Mouse (Mus musculus): ENCODE data around the gene Abraxas2.

The Abraxas2 gene

GRCm38 (mm10) chr7:132856083-132856482, 2.9 kb upstream of the Abraxas2 start:
- DNase-seq = no peak

DNA sequence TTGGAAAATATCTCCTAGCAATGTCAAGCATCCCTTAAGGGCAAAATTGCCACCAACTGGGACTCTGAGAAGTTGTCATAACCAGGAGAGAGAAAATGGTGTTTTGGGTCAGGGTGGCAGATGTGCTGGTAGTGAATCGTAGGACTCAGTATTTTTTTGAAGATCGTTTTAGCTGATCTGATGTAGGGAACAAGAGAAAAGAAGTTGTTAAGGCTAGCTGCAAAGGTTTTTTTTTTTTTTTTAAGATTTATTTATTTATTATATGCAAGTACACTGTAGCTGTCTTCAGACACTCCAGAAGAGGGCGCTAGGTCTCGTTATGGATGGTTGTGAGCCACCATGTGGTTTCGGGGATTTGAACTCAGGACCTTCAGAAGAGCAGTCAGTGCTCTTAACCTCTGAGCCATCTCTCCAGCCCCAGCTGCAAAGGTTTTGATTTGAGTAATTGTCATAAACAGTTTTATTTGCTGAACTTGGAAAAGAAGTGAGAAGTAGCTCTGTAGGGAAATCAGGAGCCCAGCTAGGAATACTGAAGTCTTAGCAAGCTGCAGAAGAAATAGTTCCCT, 899 bp upstream of the Abraxas2 start:
- no peak for DNase-seq

GRCm38 (mm10) chr7:132866316-132866715, 7.3 kb downstream of the Abraxas2 start:
- no peak for DNase-seq

DNA sequence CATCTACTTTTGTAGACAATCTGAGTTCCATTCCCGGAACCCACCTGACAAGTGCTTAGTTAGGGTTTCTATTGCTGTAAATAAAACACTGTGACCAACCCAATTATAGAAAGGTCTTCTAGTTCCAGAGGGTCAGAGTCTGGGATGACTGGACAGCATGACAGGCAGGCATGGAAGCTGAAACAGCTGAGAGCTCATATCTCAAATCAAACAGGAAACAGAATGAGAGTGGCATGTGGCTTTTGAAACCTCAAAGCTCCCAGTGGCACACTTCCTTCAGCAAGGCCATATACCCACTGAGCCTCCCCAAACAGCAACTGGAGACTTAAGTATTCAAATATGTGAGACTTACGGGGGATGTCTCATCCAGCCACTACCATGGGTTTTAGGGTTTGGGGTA, 14.0 kb downstream of the Abraxas2 start:
- DNase-seq = no peak

GRCm38 (mm10) chr7:132875391-132876086, 16.5 kb downstream of the Abraxas2 start:
- no peak for DNase-seq

DNA sequence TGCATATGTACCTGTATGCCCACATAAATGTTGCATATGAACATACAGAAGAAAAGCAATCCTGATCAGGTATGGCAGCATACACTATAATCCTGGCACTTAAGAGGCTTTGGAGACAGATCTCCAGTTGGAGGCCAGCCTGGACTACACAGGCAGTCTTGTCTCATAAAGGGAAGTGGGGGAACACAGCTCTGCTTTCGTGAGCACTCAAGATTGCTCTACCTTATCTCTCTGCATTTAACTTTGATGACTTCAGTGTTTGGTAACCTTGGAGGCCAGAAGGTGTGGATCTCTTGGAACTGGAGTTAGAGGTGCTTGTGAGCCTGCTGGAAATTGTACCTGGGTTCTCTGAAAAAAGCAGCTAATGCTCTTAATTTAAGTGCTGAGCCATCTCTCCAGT, 21.3 kb downstream of the Abraxas2 start:
- DNase-seq = no peak

DNA sequence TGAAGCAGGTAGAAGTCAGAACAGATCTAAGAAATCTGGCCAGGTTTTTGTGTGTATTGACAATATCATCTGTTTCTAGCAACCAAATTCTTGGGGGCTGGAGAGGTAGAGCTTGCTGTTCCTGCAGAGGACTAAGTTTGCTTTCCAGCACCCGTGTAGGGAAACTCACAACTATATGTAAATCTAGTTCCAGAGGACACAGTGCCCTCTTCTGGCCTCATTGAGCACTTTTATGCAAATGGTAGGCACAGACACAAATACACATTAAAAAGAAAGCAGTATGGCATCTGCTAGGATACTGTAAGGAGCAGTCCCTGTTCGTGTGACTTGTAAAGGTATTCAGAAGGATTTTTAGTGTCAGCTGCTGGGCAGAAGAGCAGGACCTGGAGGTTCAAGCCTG, 23.3 kb downstream of the Abraxas2 start:
- DNase-seq = no peak

DNA sequence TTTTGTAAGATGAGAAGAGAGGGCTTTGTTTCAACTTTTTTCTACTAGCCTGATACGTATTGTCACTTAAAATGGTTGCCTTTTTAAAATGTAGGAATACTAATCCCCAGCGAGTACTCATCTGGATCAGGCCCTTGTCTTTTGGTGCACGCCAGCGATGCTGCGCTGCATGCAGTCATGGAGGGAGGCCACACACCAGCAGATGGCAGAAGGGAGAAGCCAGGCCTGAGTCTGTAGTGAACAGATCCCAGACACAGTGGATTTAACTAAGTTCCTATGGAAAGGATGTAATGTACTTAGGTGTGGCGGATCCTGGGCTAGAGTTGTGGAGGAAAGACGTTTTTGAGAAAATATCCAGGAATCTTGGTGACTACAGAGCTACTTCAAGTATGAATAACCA, 25.0 kb downstream of the Abraxas2 start:
- DNase-seq = no peak

DNA sequence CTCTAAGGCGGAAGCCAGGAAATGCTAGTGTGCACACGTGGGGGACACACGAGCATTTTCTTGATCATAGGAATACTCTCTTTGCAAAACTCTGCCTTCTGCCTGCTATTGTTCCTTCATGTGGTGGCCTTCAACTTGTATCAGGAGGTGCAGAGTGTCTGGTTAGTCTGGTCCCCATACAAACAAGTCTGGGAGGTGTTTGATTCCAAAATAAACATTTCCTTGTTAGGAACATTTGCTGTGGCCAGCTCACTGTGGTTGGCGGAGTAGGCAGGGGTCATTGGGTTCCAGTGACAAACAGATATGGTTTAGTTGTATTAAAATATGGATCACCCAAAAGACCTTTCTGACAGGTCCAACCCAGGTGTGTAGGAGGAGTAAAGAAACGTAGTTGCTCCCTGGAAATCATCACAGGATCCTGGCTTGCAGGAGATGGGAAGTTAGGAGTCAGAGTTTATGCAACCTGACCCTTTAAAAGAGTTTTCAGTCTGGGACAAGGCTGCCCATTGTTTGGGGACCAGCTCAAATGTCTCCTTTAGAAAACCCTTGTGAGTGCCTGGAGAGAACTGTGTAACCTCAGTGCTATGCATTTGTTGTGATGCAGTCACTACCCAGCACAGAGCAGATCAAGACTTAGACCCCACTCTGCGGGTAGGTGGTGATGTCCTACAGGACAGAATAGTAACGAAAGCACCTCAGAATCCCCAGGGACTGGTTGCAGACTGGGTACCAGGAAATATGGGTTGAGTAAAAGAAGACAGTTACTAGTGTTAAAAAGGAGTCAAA, 28.2 kb downstream of the Abraxas2 start:
- no peak for DNase-seq

DNA sequence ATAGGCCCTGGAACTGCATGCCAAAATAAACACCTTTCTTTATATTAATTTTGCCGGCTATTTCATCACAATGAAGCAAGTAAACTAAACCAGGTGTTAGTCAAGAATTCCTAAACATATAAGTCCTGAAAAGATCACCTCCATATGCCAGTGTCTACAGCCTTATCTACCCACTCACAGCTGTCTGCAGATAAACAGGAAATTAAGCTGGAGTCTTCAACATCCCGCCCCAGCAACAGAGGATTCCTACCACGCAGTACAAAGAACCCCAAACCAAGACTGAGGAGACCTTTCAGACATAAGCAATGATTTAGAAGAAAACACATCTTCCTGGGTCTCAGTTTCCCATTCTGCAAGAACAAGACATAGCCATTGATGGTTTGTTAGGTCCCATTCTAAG, 29.0 kb downstream of the Abraxas2 start:
- no peak for DNase-seq

GRCm38 (mm10) chr7:132888518-132889249, 29.7 kb downstream of the Abraxas2 start:
- DNase-seq = no peak

- DNase-seq = no peak
Measured at GRCm38 (mm10) chr7:132889691-132890090, 30.7 kb downstream of the Abraxas2 start.

DNA sequence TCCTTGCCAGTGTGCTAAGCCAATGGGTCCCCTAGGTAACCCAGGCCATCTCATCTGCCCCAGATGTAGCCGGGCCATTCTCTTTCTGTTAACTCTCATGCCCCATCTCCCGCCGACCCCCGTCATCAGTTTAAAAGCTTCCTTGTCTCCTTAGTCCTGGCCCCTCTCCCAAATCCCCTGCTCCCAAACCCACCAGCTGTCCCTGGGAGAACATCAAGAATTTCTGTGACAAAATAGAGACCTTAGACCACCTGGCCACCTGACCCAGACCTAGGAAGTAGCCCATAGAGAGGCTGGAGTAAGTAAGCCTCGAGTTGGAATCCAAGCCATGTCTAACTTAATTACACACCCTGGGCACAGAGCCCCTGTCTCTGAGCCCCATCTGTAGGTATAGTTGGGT, 31.2 kb downstream of the Abraxas2 start:
- no peak for DNase-seq

- no peak for DNase-seq
Measured at GRCm38 (mm10) chr7:132891561-132892310, 32.7 kb downstream of the Abraxas2 start.

- DNase-seq = no peak
Measured at GRCm38 (mm10) chr7:132892311-132892661, 33.3 kb downstream of the Abraxas2 start.

GRCm38 (mm10) chr7:132892806-132893205, 33.8 kb downstream of the Abraxas2 start:
- DNase-seq = no peak

- DNase-seq = no peak
Measured at GRCm38 (mm10) chr7:132893336-132893735, 34.3 kb downstream of the Abraxas2 start.

- no peak for DNase-seq
Measured at GRCm38 (mm10) chr7:132894841-132895555, 36.0 kb downstream of the Abraxas2 start.

DNA sequence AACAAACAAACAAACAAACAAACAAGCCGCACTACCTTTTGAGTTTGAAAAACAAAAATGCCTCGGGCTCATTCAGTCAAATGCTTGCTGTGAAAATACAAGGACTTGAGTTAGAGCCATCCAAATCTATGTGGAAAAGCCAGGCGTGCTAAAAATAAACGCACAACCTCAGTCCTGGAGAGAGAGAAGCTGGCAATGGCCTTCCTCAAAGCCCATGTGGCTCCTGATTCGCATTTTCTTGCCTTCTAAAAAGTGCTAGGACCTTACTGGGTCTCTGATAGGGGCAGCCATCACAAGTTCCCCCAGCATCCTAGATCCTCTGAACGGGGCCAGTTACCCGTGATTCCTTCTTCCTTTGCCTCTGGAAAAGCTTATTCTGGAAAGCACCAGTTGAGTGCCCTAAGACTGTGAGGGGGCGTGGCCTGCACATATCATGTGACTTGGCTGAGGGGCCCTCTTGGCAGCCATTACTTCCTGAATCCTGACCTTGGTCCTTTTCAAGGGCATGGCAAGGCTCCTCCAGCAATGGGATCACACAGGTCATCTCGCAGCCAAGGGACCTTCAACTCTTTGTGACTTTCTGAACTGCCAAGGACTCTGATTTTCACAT, 37.3 kb downstream of the Abraxas2 start:
- no peak for DNase-seq

DNA sequence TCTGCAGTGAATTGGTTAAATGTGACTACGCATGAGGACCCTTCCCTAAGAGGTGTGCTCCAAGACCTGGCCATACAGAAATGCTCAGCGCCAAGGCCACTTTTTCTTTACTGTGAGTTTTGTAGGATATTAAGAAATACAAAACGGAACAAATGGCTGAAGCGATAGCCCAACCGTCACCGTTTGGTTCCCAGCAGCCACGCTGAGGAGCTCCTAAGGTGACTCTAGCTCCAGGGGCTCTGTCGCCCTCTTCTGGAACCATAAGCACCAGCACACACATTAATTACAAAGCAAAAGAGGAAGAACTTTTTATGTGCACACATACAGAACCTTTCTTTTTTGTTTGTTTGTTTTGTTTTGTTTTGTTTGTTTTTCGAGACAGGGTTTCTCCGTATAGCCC, 38.2 kb downstream of the Abraxas2 start:
- DNase-seq = no peak

DNA sequence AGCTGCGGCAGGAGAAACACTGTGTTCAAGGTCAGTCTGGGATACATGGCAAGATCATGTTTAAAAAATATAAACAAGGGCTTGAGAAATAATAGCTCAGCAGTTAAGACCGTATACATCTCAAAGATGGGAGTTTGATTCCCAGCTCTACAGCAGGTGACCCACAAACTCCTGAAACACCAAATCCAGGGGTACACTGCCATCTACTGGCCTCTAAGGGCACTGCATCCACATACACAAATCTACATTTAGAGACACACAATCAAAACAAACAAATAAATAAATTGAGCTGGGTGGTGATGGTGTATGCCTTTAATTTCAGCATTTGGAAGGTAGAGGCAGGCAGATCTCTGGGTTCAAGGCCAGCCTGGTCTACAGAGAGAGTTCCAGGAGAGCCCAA, 39.2 kb downstream of the Abraxas2 start:
- DNase-seq = peak; percentile 44

All from liver (tissue).